Mouse (Mus musculus) thymus, adult 2 months (tissue): ENCODE measurements around the gene Syt5. TPM values are rescaled to one million over a fixed set of nuclear protein-coding genes. Genes with fewer than 3 reads are reported as not detected.

Source experiments
- DNase-seq: peaks from one replicate; pipeline ENCODE4 v3.0.0; 2021
- H3K27ac ChIP-seq: fragments of 200-500 bp; 2 replicates; pipeline ENCODE4 v1.5.1; 2012; ENCODE audit warnings: low read length, control low read depth; ENCODE audit not compliant: control insufficient read depth, insufficient read depth
- H3K27me3 ChIP-seq: fragments of 200-500 bp; 2 replicates; pipeline ENCODE4 v1.6.1; 2012; ENCODE audit warnings: mild to moderate bottlenecking, low read length, moderate library complexity, mixed read lengths; ENCODE audit not compliant: control insufficient read depth, insufficient read depth
- H3K36me3 ChIP-seq: fragments of 200-500 bp; 2 replicates; pipeline ENCODE4 v1.6.1; 2012; ENCODE audit warnings: mild to moderate bottlenecking, low read length, moderate library complexity; ENCODE audit not compliant: control insufficient read depth, insufficient read depth
- H3K4me1 ChIP-seq: fragments of 200-500 bp; replicated peaks from 2 replicates; pipeline ENCODE4 v1.6.1; 2012; ENCODE audit warnings: low read length; ENCODE audit not compliant: control insufficient read depth, insufficient read depth
- H3K4me3 ChIP-seq: fragments of 200-500 bp; 2 replicates; pipeline ENCODE4 v1.5.1; 2012; ENCODE audit warnings: mild to moderate bottlenecking, low read length, control low read depth, moderate library complexity; ENCODE audit not compliant: control insufficient read depth, insufficient read depth
- CTCF ChIP-seq: fragments of 200-500 bp; IDR thresholded peaks from 2 replicates; pipeline ENCODE4 v1.5.1; 2012; ENCODE audit warnings: mild to moderate bottlenecking, control low read depth, low read length, moderate library complexity, borderline replicate concordance; ENCODE audit not compliant: control insufficient read depth, poor library complexity, insufficient read depth; ENCODE audit errors: extremely low read depth
- POLR2A ChIP-seq: fragments of 200-500 bp; IDR thresholded peaks from 2 replicates; pipeline ENCODE4 v1.6.1; 2012; ENCODE audit warnings: mild to moderate bottlenecking, low read length, control low read depth, moderate library complexity; ENCODE audit not compliant: control insufficient read depth, poor library complexity, insufficient read depth; ENCODE audit errors: extremely low read depth
- WGBS: fragments of 180-500 bp; shearing (Covaris S2); methylation state at CpG from one replicate; pipeline ENCODE4 v1.1.7; 2018; 5-methylcytosine and 5-hydroxymethylcytosine counted together
- polyA plus RNA-seq: library from polyadenylated mRNA; depleted of rRNA; stranded (reverse); fragments of >200 nt; gene quantifications from 2 replicates; pipeline ENCODE4 v1.2.3, GENCODE M21; 2012

Syt5 gene
- polyA plus RNA-seq, 1 experiment = 0.39 TPM

DNA sequence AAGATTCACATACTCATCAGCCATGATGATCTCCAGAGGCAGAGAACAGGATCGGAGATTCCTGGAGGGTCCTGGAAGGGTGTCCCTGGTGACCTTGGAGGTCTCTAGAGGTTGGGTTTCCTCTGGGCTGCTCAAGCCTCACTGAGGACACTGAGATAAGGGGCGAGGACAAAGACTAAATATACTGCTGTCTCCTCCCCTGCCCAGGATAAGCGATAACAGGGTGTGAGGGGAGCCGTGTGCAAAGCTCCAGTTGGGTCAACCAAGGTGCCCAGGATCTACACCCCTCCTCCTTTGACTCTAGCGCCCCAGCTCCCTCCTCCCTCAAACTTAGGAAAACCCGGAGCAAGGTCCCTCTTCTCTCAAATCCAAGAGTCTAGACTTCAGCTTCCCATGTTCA, 25.0 kb downstream of the Syt5 start:
- no peaks in the 10 kb centered on the region; the same call in 1 of the 2 replicates for H3K27me3 ChIP-seq
- WGBS = 93% methylated on average over 6 of the region's 6 CpGs
- H3K4me1 ChIP-seq = peaks cover 20% of the 10 kb centered on the region
- H3K36me3 ChIP-seq = no peaks in the 10 kb centered on the region
- no peak overlapping the region for H3K27ac ChIP-seq
- DNase-seq = no peak
- no peak for TF ChIP-seq CTCF
- TF ChIP-seq POLR2A = no peak
- H3K4me3 ChIP-seq = no peak overlapping the region

DNA sequence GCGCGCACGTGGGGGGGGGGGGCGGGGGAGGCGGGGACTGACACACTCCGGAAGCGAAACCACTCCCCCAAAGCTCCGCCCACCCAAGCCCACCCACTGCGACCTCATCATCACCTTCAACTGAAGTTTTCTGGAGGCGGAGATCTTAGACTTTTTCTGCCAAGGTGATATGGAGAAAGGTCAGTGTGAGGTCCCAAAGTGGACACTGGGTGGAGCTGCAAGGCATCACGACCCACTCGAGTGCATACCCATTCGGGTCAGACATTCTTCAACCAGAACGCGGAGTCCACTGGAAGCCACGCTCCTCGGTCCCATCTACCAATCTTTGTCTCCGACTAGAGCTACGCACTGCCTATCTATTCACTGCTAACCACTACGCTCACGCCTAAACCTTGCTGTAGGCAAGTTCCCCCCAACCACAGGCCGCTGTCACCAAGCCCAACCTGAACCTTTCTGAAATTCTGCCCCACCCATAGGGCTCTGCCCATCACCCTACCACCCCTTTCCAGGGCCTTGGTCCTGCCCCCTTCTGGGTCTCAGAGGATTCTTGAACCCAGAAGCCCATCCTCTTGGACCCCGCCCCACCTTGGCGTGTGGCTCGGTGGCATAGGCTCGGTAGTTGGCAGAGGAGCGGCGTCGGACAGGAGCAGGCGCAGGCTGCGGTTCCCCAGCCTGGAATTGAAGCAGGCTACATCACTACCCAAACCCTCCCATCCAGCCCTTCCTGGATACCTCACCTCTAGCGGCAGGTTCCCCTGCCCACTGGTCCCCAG, 25.9 kb downstream of the Syt5 start:
- H3K27me3 ChIP-seq = no peaks in the 10 kb centered on the region
- no peak for TF ChIP-seq POLR2A
- H3K4me3 ChIP-seq = 0 out of 2 replicates have a peak overlapping the region, but pooled peaks have one; percentile 0
- H3K4me1 ChIP-seq = peaks cover 16% of the 10 kb centered on the region
- no peaks in the 10 kb centered on the region for H3K36me3 ChIP-seq
- WGBS = 47% methylated on average over 32 of the region's 32 CpGs
- DNase-seq = no peak
- no peak overlapping the region for H3K27ac ChIP-seq

DNA sequence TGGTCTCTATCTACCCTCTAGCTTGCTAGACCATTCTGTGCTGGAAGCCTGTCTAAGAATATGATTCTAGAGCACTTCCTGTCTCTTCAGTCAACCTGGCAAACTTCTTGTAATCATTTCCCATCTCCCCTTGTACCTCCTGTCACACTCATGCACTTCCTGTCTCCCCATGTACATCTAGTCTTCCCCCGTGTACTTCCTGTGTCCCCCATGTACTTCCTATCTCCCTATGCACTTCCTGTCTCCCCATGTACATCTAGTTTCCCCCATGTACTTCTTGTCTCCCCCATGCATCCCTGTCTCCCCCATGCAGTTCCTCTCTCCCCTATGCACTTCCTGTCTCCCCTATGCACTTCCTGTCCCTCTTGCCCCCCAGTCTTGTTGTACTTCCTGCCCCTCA, 28.9 kb downstream of the Syt5 start:
- no peak for DNase-seq
- Histone ChIP-seq H3K4me3 (no peak overlapping the region), H3K27me3 (no peaks in the 10 kb centered on the region), H3K27ac (peak overlapping the region; percentile 43; the same call in 1 of the 2 replicates), H3K4me1 (peaks cover 16% of the 10 kb centered on the region), H3K36me3 (no peaks in the 10 kb centered on the region)
- 6% methylated on average over 1 of the region's 1 CpGs for WGBS
- no peak for TF ChIP-seq CTCF
- TF ChIP-seq POLR2A = no peak

DNA sequence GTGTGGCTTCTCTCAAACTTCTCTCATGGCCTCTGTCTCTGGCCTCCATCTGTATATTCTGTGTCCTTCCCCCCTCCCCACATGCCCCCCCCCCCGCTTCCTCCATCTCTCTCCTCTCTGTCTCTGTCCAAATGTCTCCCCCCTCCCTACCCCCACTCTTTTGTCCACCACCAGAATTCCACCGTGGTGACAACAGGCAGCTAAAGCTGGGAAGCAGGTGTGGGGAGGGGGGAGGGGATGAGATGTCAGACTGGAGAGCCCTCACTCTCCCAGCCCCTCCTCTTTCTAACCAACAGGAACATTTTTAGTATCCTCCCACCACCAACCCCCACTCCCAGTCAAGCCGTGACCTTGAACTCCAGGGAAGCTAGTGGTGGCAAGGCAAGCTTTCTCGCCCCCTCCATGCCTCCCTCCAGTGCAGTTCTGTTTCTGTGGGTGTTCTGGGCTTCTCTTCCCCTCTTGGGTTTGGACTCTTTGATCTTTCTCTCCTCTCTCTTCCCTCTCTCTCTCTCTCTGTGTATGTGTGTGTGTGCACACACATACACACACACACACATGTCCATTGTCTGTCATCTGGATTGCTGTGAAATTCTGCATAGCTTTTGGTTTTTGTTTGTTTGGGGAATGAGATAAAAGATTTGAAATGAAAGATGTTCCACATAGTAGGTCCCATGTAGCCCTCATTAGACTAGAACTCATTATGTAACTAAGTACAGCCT, 30.9 kb downstream of the Syt5 start, which contains the start of gene Tnnt1:
Tnnt1 (minus strand) TSS at position 51 of the 719 bp plus-strand sequence.
- no peak for DNase-seq
- H3K27ac ChIP-seq = no peak within 1 kb of the TSS

DNA sequence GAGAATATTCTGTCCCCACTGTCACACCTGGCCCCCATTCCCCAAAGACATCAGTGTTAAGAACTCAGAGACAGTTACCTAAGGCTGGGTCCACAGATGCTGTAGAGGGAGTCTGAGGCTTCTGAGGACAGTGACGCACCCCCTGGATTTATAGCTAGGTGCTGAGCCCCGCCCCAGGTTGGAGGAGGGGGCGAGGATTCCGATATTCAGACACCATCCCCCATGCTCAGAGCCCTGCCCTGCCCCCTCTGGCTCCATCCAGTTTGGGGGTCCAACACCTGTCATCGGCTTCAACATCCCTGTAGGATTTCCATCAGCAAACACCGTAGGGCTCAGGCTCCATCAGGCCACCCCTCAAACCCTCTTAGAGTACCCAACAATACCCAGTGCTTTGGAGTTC, 31.5 kb downstream of the Syt5 start:
- TF ChIP-seq CTCF (no peak), POLR2A (no peak)
- Histone ChIP-seq H3K27ac (no peak overlapping the region), H3K4me3 (no peak overlapping the region), H3K4me1 (peaks cover 12% of the 10 kb centered on the region), H3K36me3 (no peaks in the 10 kb centered on the region), H3K27me3 (no peaks in the 10 kb centered on the region)
- no peak for DNase-seq
- WGBS = 92% methylated on average over 6 of the region's 6 CpGs

More for the DNA sequence above, 30.9 kb downstream of the Syt5 start, which contains the start of gene Tnnt1:
- Histone ChIP-seq H3K4me1 (peaks cover 16% of the 10 kb centered on the region), H3K27me3 (no peaks in the 10 kb centered on the region), H3K36me3 (no peaks in the 10 kb centered on the region), H3K4me3 (no peak within 1 kb of the TSS)
- TF ChIP-seq CTCF (no peak), POLR2A (no peak)
- WGBS = 52% methylated on average over 4 of the region's 4 CpGs

DNA sequence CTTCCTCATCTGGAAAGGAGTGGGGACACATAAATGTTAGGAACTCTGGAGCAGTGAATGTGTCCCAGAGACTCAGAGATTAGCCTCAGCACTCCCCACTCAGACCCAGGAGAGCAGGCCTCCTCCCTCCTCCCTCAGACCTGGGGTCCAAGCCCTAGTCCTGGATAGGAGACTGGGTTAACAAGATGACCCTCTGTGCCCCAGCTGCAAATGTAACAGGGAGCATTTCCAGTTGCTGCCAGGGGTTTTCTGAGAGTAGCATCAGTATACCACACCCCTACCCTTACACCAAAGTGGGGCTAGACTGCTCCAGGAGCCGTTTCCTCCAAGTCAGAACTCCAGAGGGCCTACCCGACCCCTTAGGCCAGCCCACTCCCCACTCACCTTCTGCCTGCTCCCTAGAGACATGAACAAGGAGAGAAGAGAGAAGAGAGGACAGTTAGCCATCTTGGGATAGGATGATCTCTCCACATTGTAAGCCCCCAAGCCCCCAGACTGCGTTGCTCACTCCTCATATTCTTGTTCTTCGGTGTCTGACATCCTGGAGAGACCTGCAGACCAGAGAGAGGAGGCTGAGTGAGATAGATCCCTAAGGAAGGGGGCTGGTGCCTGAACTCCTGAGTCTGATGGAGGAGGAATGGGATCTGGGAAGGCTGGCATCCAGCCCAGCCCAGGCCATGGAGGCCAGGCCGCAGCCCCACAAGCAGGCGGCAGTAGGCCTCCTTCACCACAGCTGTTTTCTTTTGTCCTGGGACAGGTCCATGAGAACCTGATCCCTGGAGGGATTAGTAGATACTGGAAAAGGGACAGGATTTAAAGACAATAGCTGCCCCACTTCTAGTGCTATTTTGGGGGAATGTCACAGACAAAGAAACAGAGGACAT, 33.3 kb downstream of the Syt5 start:
- TF ChIP-seq POLR2A (no peak), CTCF (no peak)
- Histone ChIP-seq H3K4me3 (no peak overlapping the region), H3K27me3 (no peaks in the 10 kb centered on the region), H3K36me3 (no peaks in the 10 kb centered on the region), H3K27ac (no peak overlapping the region), H3K4me1 (peaks cover 14% of the 10 kb centered on the region)
- WGBS = 92% methylated on average over 6 of the region's 6 CpGs
- DNase-seq = no peak
